Mouse (Mus musculus) brain, embryonic 14.5 days (tissue): ENCODE data around the gene Strbp. TPM values are rescaled to one million over a fixed set of nuclear protein-coding genes. Genes with fewer than 3 reads are reported as not detected.
"Not testable (repeated sequence)": the region's sequence is repeated elsewhere in the genome, so short reads cannot be mapped to it uniquely, and the experiment has no call there.

Source experiments
- DNase-seq: peaks from one replicate; pipeline ENCODE4 v3.0.0-alpha.2; 2011; ENCODE audit warnings: low read depth
- CTCF ChIP-seq: fragments of 200-500 bp; IDR thresholded peaks from 2 replicates; pipeline ENCODE4 v1.5.1; 2012; ENCODE audit warnings: inconsistent platforms, mild to moderate bottlenecking, moderate library complexity, borderline replicate concordance; ENCODE audit not compliant: insufficient read depth, insufficient read length; ENCODE audit errors: extremely low read depth
- POLR2A ChIP-seq: fragments of 200-500 bp; IDR thresholded peaks from 2 replicates; pipeline ENCODE4 v1.6.1; 2012; ENCODE audit warnings: mild to moderate bottlenecking, inconsistent platforms, borderline replicate concordance; ENCODE audit not compliant: poor library complexity, insufficient read depth, insufficient read length, severe bottlenecking; ENCODE audit errors: extremely low read depth
- polyA plus RNA-seq: library from polyadenylated mRNA; depleted of rRNA; stranded (reverse); fragments of >200 nt; gene quantifications from 2 replicates; pipeline ENCODE4 v1.2.3, GENCODE M21; 2012

Gene Strbp
- polyA plus RNA-seq, 1 experiment, result 79.6 TPM

GRCm38 (mm10) chr2:37516030-37516710 lies 187.5 kb downstream of the Strbp start, which contains the start of gene Gpr21:
Gene Gpr21 (plus strand): TSS chr2:37516332.
- DNase-seq, result peak; percentile 84
- TF ChIP-seq CTCF (no peak), POLR2A (no peak)

GRCm38 (mm10) chr2:37511134-37511901 lies 192.3 kb downstream of the Strbp start:
- TF ChIP-seq POLR2A (no peak), CTCF (no peak)
- no peak for DNase-seq

DNA sequence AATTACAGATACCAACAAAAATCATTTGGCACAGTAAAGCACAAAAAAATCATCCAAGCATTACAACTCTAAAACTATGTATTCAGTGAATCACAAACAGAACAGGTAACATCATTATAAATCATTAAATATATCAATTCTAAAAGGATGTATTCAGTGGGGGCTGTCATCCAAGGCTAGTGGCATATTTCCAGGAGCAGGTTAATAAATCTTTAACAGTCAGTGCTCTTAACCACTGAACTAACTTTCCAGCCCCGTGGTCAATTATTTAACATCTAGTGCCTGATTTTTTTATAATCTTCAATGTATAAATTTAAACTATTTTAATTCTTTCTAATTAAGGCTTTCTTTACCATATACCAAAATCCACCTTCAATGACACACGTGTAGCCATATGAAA lies 197.8 kb downstream of the Strbp start:
- not testable (repeated sequence) for DNase-seq

- no peak for TF ChIP-seq CTCF
- no peak for TF ChIP-seq POLR2A
- DNase-seq, result no peak
Measured at GRCm38 (mm10) chr2:37497321-37497720, 206.3 kb downstream of the Strbp start.

DNA sequence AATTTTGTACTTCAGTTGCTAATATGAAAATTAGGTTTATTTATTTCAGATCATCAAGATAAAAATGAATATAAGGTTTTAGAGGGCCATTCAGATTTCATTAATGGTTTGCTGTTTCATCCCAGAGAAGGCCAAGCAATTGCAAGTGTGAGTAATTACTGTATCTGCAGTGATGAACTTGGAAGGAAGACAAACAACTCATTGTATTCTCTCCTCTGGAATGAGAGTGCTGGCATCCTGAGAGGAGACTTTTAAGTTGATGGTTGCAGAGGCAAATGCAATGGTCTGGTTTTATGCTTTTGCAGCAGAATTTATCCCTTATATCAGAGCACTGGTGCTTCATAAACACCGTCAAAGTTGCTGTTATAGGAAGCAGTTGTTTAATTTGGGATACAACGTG lies 214.7 kb downstream of the Strbp start:
- TF ChIP-seq CTCF (no peak), POLR2A (no peak)

GRCm38 (mm10) chr2:37486408-37486807 lies 217.3 kb downstream of the Strbp start:
- no peak for TF ChIP-seq POLR2A
- no peak for TF ChIP-seq CTCF
- no peak for DNase-seq

More for the DNA sequence above, 214.7 kb downstream of the Strbp start:
- no peak for DNase-seq

- DNase-seq, result peak; percentile 68
- TF ChIP-seq POLR2A, result no peak
- TF ChIP-seq CTCF, result no peak
Measured at GRCm38 (mm10) chr2:37485370-37485769, 218.3 kb downstream of the Strbp start.

GRCm38 (mm10) chr2:37484165-37484564 lies 219.5 kb downstream of the Strbp start:
- TF ChIP-seq POLR2A (no peak), CTCF (no peak)
- DNase-seq, result no peak

DNA sequence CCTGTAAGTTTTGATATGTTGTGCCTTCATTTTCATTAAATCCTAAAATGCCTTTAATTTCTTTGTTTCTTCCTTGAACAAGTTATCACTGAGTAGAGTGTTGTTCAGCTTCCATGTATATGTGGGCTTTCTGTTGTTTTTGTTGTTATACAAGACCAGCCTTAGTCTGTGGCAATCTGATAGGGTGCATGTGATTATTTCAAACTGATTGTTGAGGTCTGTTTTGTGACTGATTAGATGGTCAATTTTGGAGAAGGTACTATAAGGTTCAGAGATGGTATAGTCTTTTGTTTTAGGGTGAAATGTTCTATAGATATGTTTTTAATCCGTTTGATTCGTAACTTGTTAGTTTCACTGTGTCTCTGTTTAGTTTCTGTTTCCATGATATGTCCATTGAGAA lies 223.6 kb downstream of the Strbp start:
- TF ChIP-seq CTCF, result no peak
- TF ChIP-seq POLR2A, result no peak
- DNase-seq, result no peak

DNA sequence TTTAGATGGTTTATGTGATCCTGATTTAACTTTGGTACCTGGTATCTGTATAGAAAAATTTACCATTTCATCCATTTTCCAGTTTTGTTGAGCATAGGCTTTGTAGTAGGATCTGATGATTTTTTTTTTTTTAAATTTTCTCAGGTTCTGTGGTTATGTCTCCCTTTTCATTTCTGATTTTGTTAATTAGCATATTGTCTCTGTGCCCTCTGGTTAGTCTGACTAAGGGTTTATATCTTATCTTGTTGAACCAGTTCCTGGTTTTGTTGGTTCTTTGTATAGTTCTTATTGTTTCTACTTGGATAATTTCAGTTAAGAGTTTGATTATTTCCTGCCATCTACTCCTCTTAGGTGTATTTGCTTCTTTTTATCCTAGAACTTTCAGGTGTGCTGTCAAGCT lies 224.1 kb downstream of the Strbp start:
- TF ChIP-seq POLR2A (no peak), CTCF (no peak)
- no peak for DNase-seq

DNA sequence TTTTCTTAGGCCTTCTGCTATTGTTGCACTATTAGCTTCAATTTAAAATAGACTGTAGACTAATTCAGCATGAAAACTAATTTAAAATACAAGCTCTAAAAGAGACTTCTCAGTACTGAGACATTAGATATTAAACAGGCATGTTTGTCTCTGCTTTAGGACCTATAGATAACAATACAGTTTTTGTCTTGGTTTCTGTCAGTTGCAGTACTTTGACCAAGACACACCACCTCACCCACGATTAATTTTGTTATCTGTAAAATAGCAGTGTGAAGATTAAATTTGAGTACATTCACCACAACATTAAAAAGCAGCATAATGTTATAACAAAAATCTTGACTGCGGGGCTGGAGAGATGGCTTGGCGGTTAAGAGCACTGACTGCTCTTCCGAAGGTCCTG lies 237.4 kb downstream of the Strbp start:
- no peak for DNase-seq
- TF ChIP-seq CTCF (no peak), POLR2A (no peak)

DNA sequence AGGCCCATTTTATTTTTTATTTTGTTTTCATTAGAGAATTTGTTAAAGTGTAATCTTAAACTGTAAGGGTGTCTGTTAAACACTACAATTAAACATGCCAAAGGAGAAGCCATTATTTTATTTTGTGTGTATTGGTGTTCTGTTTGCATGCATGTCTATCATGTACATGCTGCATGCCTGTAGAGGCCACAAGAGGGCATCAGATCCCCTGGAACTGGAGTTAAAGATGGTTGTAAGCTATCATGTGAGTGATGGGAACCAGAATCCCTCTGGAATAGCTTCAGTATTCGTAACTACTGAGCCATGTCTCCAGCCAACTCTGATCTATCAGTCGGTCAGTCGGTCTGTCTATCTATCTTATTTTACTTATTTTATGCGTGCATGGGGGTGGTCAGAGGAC lies 243.0 kb downstream of the Strbp start:
- no peak for DNase-seq
- TF ChIP-seq POLR2A (no peak), CTCF (no peak)
